Mouse (Mus musculus) layer of hippocampus, postnatal 25 days (tissue): ENCODE data around the gene Bckdk. TPM values are rescaled to one million over a fixed set of nuclear protein-coding genes. Genes with fewer than 3 reads are reported as not detected.
A peak's percentile ranks its signal among the peaks of the same experiment; 100 is the strongest.
"Not testable (repeated sequence)": the region's sequence is repeated elsewhere in the genome, so short reads cannot be mapped to it uniquely, and the experiment has no call there.

ENCODE experiments used
- DNase-seq, 2 experiments: peaks; one replicate each; pipeline ENCODE4 v3.0.0; 2022; ENCODE audit warnings: mixed read lengths in 2 of 2, low spot score in 1 of 2; ENCODE audit errors: extremely low spot score in 1 of 2
- total RNA-seq, 2 experiments: library from RNA; stranded (reverse); gene quantifications; 2 replicates each; pipeline ENCODE4 v1.2.3; 2021

Bckdk gene
- total RNA-seq, 2 experiments from 2014 or later = 41.4 to 51.6 TPM

DNA sequence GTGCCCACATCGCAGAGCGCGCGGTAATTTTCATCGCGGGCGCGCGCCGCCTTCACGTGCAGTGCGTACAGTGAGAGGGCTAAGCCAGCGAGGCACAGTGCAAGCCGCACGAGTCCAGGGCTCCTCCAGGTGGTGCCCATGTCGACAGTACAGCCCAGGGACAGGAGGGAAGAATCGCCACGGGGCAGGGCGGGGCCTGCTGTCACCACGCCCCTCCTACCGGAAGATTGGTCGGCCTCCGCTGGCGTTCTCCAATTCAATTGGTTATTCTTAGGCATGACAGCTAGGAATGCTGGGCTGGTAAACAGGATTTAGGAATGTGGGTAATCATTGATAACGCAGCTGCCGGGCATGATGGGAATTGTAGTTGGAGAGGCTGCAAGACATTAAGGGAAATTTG is 8.4 kb upstream of the Bckdk start, which contains the start of the genes Gm21974 and Vkorc1:
Gm21974 (minus strand) TSS at position 13 of the 400 bp plus-strand sequence.
Vkorc1 (minus strand) TSS at position 176 of the 400 bp plus-strand sequence.
- peak; percentile 78 for DNase-seq

DNA sequence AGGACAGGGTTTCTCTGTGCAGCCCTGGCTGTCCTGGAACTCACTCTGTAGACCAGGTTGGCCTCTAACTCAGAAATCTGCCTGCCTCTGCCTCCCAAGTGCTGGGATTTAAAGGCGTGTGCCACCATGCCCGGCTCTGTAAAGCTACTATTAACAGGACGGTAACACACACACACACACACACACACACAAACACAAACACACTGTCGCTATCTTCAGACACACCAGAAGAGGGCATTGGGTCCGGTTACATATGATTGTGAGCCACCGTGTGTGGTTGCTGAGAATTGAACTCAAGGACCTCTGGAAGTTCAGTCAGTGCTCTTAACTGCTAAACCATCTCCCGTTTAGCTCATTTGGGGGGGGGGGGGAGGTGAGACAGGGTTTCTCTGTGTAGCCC is 8.0 kb upstream of the Bckdk start:
- DNase-seq = not testable (repeated sequence)

DNA sequence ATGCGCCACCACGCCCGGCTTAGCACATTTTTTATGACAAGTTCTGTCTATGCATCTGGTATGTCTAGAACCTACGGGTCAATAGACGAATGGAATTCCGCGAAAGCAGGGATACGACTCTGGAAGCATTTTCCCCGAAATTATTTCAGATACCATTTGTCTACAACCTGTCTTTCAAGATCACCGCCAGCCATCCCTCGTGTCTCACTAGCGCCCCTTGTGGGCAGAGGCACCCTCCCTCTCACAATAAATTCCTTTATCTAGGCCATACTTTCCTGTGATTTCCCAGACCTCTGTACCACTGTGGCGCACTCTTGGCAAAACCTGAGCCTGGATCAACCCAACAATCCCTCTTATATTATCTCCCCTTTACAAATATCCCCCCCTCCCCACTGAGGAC is 7.5 kb upstream of the Bckdk start:
- DNase-seq = peak; percentile 42 to 70

DNA sequence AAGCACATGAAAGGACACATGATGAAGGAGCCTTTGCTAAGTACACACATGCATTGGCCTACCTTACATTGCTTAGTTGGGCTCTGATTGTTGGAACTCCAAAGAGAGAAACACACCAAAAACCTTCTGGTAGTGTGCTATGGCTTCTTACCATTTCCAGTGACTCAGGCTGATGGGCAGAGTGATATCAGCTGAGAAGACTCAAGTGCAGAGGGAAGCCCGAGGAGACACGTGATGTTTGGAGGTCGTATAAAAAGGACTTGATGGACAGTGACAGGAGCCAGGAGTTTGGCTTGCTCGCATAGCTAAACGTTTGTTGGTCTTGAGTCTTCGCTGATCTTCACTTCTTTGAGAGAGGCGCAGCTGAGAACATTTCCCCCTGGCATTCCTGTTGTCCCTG is 6.3 kb upstream of the Bckdk start:
- DNase-seq = no peak

DNA sequence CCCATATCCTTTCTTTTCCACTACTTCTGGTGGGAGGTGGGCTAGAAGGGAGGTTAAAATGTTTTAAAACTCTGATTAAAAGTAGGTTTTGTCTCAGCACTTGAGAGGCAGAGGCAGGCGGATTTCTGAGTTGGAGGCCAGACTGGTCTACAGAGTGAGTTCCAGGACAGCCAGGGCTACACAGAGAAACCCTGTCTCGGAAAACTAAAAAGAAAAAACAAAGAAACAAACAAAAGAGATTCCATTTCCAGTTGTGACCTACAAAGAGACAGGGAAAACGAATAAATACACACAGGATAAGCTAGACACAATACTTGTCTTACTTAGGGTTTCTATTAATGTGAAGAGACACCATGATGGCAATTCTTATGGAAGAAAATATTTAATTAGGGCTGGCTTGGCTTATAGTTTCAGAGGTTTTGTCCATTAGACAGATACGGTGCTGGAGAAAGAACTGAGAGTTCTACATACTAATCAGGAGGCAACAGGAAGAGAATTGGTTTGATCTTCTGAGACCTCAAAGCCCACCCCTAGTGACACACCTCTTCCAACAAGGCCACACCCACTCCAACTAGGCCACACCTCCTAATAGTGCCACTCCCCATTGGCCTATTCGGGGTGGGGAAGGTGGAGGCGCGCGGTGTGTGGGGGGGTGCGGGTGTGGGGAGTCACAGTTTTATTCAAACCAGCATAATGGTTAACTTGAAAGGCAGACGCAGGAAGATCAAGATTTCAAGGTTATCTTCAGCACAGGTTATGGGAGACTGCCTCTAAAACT is 5.5 kb upstream of the Bckdk start:
- DNase-seq = no peak

DNA sequence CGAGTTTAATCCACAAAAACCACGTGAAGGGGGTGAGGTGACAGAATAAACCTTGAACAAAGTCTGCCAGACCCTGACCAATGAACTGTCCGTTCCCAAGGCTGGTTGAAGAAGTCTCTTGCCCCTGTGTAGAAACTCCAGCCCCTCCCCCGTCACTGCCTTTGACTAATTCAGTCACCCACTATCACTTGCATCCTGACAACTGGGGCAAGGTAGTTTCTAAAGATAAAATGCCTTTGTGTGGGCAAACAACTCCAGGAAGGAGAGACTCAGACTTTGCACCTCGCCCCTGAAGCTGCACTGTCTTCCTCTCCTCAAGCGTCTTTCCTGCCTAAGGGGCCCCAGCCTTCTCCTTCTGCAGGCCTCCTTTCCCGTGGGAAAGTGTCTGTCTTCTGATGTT is 3.9 kb upstream of the Bckdk start:
- DNase-seq = no peak

DNA sequence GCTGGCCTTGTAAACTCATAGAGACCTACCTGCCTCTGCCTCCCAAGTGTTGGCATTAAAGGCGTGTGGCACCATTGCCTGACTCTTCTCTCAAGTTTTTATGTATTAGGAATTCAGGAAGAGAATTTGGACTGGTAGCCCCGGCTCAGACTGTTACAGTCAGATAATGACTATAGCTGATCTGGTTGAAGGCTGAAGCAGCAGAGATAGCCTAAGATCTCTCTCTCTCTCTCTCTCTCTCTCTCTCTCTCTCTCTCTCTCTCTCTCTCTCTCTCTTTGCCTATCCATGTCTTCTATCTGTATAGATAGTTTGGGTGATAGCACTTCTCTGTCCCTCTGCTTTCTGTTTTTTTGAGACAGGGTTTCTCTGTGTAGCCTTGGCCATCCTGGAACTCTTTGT is 2.1 kb upstream of the Bckdk start:
- no peak for DNase-seq

DNA sequence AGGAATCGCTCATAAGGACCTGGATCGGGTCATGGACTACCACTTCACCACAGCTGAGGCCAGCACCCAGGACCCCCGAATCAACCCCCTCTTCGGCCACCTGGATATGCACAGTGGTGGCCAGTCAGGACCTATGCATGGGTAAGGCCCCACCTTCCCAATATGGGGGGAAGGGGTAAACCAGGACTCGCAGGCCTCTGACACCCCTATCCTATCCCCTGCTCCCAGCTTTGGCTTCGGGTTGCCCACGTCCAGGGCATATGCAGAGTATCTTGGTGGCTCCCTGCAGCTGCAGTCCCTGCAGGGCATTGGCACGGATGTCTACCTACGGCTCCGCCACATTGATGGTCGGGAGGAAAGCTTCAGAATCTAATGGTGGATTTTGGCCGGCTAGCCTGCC is 4.1 kb downstream of the Bckdk start:
- DNase-seq = no peak

DNA sequence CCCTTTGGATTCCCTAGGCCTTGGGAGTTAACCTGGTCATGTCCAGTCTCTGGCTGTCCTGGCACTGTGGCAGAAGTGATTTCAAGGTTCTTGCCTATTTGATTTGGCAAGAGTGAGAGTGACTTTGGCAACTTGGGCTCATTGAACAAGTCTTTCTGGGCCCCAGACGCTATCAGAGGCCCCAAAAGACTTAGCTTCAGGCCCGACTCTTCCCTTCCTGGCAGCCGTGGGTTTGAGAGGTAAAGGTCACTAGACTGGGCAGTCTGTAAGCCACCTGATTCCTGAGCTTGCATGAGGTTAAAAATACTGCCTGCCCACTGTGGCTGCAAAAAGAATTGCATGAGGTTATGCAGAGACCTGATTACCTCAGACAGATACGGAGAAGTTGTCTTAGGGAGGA is 4.8 kb downstream of the Bckdk start:
- DNase-seq = no peak

DNA sequence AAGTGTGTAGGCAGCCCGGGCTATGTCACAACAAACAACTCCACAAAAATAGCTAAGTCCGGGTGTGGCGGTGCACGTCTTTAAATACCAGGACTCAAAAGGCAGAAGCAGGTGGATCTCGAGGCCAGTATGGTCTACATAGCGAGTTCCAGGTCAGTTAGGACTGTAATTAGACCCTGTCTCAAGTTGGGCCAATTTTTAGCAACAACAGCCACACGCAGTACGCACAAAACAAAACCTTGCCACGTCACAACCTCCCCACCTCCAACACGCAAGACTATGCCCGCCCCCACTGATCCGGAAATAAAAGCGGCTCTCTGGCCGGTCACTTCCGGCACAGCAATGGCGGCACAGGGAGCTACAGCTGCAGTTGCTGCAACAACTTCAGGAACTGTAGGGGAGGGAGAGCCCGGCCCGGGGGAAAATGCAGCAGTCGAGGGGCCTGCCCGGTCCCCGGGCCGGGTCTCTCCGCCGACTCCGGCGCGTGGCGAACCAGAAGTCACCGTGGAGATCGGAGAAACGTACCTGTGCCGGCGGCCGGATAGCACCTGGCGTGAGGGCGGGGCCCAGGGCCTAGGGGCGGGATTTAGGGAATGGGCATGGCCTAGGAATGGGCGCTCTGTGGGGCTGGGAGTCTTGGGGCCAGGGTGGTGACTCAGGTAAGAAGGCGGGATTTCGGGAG is 8.4 kb downstream of the Bckdk start, which contains the start of gene Kat8:
Kat8 (plus strand) TSS at position 327 of the 682 bp plus-strand sequence.
- peak; percentile 72 to 79 for DNase-seq

DNA sequence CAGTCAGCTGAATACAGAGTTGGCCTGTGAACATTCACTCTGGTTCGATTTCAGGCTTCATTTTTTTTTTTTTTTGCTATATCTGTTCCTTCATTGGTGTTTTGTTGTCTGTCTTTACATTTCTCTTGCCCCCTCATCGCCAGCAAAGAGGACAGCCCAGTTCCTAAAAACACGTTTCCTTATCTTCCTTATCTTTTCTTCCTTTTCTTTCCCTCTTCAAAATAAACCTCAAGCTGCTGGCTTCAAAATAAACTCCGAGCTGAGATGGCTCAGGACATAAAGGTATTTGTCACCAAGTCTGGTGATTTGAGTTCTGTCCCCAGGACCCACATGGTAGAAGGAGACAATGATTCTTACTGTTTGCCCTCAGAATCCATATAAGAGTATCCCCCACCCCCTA is 9.1 kb downstream of the Bckdk start:
- no peak for DNase-seq

DNA sequence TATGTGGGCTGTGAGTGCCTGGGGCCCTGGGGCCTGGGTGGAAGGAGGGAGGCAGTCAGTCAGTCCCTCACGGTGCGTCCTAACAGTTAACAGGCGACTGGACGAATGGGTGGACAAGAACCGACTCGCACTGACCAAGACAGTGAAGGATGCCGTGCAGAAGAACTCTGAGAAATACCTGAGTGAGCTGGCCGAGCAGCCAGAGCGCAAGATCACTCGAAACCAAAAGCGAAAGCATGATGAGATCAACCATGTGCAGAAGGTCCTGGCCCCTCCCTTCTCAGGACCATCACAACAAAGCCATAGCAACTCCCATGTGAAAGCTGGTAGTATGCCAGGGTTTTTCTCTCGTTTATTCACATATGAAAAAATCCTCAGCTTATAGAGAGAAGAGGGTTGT is 11.4 kb downstream of the Bckdk start:
- DNase-seq = no peak

DNA sequence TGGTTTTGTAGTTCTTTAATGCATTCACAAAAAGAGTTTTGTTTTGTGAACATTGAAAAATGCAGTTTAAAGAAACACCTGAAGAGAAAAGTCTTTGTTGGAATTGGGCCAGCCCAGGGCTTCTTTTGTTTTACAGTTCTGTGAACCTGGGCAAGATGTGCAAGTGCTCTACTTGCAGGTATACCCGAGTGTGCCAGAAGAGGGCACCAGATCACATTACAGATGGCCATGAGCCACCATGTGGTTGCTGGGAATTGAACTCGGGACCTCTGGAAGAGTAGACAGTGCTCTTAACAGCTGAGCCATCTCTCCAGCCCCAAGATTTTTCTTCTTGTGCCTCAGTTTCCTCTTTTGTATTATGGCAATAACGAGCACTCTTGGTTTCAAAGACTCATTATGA is 14.3 kb downstream of the Bckdk start:
- DNase-seq = peak in 1 of 2 experiments; percentile 38

DNA sequence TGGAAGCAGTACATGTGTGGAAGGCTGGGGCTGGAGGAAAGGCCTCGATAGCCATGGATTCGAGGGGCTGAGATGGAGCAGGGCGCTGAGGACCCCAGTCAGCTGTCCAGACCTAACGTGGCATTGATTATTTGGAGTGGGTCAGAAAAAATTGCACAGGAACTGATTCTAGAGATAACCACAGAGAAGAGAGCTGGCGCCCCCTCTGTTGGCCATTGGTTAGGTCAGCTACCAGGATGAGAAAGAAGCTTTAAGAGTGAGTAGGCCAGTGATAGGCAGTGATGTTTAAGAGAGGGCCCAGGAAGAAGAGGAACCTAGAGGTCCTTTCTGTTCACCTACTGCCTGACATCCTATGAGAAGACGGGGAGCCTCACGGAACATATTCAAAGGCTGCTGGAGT is 15.4 kb downstream of the Bckdk start:
- no peak for DNase-seq

DNA sequence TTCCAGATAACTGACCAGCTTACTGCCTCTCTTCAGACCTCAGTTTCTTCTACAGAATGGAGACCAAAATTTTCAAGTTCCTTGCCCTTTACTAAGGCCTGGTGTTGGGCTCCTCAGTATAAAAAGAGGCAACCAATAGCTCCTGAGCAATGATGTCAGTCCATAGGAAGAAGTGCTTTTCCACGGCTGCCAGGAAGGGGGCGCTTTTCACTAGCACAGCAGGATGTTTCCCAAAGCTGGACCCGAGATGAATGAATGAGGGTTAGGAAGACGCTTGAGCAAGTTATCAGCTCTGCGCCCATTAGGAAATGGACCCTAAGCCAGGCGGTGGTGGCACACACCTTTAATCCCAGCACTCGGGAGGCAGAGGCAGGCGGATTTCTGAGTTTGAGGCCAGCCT is 17.6 kb downstream of the Bckdk start:
- no peak for DNase-seq

DNA sequence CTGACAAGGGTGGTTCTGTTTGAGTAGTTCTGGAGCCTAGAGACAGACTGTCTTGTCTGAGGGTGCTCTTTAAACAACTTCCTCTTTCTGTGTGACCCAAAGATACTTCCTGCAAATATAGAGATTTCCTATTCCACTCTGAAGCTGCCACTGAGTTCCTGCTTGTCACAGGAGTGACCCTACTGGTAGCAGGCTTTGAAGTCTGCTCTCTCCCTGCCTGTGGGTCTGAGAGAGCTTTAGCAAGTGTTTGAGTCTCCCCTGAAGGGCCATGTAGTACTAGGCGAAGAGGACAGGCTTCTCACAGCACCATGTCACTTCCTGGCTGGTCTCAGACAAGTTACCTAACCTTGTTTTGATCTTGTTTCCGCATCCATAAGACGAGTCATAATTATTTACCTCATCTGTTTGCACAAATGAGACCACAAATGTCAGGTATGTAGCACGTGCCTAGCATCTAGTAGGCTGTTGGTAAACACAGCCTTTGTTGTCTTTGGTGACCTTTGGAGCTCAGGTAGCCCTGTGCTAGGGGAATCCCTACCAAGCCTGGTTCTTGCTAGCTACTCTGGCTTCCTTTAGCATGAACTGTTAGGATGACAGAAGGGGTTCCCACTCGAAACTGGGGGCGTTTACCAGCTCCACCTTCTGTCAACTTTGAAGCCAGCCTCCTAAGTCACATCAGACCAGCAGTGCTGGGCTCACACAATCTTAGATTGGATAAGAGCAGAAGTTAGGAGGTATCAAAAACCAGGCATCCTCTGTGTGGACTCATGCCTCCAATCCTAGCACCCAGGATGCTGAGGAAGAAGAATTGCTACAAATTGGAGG is 18.8 kb downstream of the Bckdk start:
- no peak for DNase-seq

DNA sequence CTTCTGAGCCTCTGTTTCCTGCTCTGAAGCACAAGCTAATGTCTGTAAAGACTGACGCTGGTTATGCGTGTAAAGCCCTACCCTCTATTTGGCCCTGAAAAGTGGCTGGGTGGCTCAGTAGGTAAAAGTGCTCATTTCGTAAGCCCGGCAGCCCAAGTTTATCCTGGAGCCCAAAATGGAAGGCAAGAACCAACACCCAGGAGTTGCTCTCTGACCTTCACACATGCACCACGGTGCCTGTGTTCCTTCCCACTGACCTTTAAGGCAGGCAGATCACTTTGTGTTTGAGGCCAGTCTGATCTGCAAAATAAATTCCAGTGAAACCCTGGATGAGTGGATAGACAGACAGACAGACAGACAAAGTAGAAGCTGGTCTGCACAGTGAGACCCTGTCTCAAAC is 19.8 kb downstream of the Bckdk start:
- DNase-seq = no peak

DNA sequence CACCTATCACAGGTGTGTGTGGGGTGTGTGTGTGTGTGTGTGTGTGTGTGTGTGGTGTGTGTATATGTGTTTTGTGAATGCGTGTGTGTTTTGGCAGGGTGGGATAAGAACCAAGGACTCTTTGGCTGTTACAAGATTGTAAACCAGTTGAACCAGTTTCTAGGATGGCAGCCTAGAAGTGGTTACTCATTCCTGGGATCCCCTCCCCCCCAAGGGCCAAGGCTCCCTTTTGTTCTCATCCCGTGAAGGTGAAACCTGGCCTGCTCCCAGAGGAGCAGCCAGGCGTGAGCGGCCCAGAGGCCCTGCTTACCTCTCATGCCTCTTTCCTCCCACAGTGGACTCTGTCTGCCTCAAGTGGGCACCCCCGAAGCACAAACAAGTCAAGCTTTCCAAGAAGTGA is 21.4 kb downstream of the Bckdk start:
- no peak for DNase-seq

DNA sequence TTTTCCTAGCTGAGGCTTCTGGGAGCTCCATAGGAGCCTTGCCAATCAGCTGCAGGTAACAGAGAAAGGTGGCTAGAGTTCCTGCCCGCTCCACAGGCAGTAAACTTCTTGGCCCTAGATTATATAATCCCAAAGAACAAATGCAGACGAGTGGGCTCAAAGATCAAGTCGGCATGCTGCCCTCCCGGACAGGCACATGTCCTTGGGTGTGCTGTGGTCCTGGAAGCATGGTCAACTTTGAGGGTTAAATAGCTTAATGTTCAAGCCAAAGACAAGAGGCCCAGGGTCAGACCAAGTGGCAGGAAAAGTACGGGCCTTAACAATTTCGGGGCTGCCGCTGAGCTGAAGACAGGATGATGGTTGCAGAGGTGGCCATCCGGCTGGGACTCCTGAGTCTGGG is 22.2 kb downstream of the Bckdk start:
- no peak for DNase-seq

DNA sequence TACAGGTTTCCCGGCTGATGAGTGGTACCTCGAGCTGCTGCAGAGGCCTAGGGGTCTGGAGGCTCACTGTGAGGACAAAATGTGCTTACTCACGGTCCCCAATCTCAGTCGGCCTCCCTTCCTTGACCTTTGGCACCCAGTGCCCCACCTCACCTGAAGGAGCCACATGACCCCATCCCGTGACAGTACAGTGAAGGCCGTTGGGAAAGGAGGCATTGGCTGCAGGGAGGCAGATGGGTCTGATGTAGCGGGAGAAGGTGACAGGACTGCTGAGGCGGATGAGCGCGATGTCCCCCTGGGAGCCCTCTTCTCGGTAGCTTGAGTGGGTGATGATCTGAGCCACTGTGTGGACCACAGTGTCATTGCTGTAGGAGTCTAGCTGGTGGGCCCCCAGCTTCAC is 23.0 kb downstream of the Bckdk start:
- DNase-seq = no peak

DNA sequence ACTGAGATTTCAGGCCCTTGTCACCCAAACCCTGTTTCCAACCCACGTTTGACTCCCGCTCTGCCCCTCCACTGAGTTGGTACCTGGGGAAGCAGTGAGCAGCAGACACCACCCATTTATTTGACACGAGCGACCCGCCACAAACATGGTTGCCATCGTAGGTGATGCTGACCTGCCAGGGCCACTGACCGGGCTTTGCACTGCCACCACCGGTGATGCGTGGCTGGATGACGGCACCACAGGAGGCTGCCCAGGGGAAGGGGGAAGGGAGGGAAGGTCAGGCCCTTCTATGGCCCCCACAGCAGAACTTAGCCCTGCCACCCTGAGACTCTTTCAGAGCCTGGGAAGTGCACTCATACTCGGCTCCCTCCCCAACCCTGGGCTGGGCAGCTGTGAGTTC is 23.8 kb downstream of the Bckdk start:
- no peak for DNase-seq
